Comparison of ENCODE assay signal across 14 mouse cellular contexts in genomic region chr6:148634148-148634547, GRCm38 (mm10).
"Had no signal": no experiment of that assay in that cellular context is flagged by ENCODE, and none has a peak within 500 bp of the region (broad histone marks: within the 10 kb centered on the region; RNA-seq: fewer than 3 reads in every experiment).

No protein-coding gene starts in this region.

- H3K4me2 ChIP-seq: limb, embryonic 15.5 days; liver, embryonic 12.5 days; lung, embryonic 15.5 days; neural tube, embryonic 13.5 days had no signal

- DNase-seq: kidney, adult 8-10 months; kidney, postnatal 36 days; left cerebral cortex, postnatal 4 days; retina, postnatal 1 day; right cerebral cortex, postnatal 4 days; spleen, adult 18-20 months; thymus, adult 18-20 months; thymus, postnatal 14 days had no signal

- H3K9me3 ChIP-seq: limb, embryonic 15.5 days; liver, embryonic 12.5 days; lung, embryonic 15.5 days; neural tube, embryonic 13.5 days had no signal

- H3K9ac ChIP-seq: limb, embryonic 15.5 days; liver, embryonic 12.5 days; lung, embryonic 15.5 days; neural tube, embryonic 13.5 days had no signal

- H3K27me3 ChIP-seq: limb, embryonic 15.5 days; liver, embryonic 12.5 days; lung, embryonic 15.5 days; neural tube, embryonic 13.5 days had no signal

- H3K27ac ChIP-seq: kidney, postnatal 0 days; limb, embryonic 15.5 days; liver, embryonic 12.5 days; lung, embryonic 15.5 days; neural tube, embryonic 13.5 days had no signal

- H3K4me1 ChIP-seq: limb, embryonic 15.5 days; lung, embryonic 15.5 days; neural tube, embryonic 13.5 days had no signal

- ATAC-seq: liver, embryonic 12.5 days; midbrain, embryonic 16.5 days had no signal

- H3K36me3 ChIP-seq: limb, embryonic 15.5 days; liver, embryonic 12.5 days; lung, embryonic 15.5 days; neural tube, embryonic 13.5 days had no signal

- H3K4me3 ChIP-seq: limb, embryonic 15.5 days; liver, embryonic 12.5 days; lung, embryonic 15.5 days; neural tube, embryonic 13.5 days had no signal
